Mouse (Mus musculus) embryonic facial prominence, embryonic 12.5 days (tissue): ENCODE data around the gene Med9. TPM values are rescaled to one million over a fixed set of nuclear protein-coding genes. Genes with fewer than 3 reads are reported as not detected.
A peak's percentile ranks its signal among the peaks of the same experiment; 100 is the strongest.

Source experiments
- ATAC-seq: fragments of 200-750 bp; cut with Nextera tagmentation; 2 replicates; pipeline ENCODE4 v1.8.0; 2017; ENCODE audit not compliant: insufficient number of reproducible peaks, insufficient read depth, low FRiP score, low TSS enrichment
- H3K27ac ChIP-seq: fragments of 300-500 bp; sonication (generic); 2 replicates; pipeline ENCODE4 v1.5.1; 2016; ENCODE audit warnings: mild to moderate bottlenecking
- H3K27me3 ChIP-seq: fragments of 300-500 bp; sonication (generic); 2 replicates; pipeline ENCODE4 v1.6.1; 2016; ENCODE audit warnings: mild to moderate bottlenecking, moderate library complexity
- H3K36me3 ChIP-seq: fragments of 300-500 bp; sonication (generic); 2 replicates; pipeline ENCODE4 v1.6.1; 2016; ENCODE audit warnings: mild to moderate bottlenecking
- H3K4me1 ChIP-seq: fragments of 300-500 bp; sonication (generic); 2 replicates; pipeline ENCODE4 v1.6.1; 2016
- H3K4me2 ChIP-seq: fragments of 300-500 bp; sonication (generic); replicated peaks from 2 replicates; pipeline ENCODE4 v1.6.1; 2016; ENCODE audit warnings: mild to moderate bottlenecking, moderate library complexity
- H3K4me3 ChIP-seq: fragments of 300-500 bp; sonication (generic); 2 replicates; pipeline ENCODE4 v1.5.1; 2016; ENCODE audit warnings: mild to moderate bottlenecking
- H3K9ac ChIP-seq: fragments of 300-500 bp; sonication (generic); 2 replicates; pipeline ENCODE4 v1.6.1; 2016; ENCODE audit warnings: mild to moderate bottlenecking, moderate library complexity
- H3K9me3 ChIP-seq: fragments of 300-500 bp; sonication (generic); 2 replicates; pipeline ENCODE4 v1.6.1; 2016; ENCODE audit warnings: mild to moderate bottlenecking, moderate library complexity
- WGBS: fragments of 180-500 bp; shearing (Covaris S2); methylation state at CpG from one replicate; pipeline ENCODE4 v1.1.7; 2016; 5-methylcytosine and 5-hydroxymethylcytosine counted together
- polyA plus RNA-seq: library from polyadenylated mRNA; unstranded; fragments of >200 nt; fragmentation: Nextera tagmentation; extraction: Ambion mirVana; gene quantifications from 2 replicates; pipeline ENCODE4 v1.2.1, GENCODE M21; 2016

The Med9 gene
- polyA plus RNA-seq, 1 experiment from 2014 or later: 38.9 TPM

GRCm38 (mm10) chr11:59952892-59953291 lies 4.9 kb downstream of the Med9 start:
- Histone ChIP-seq H3K4me3 (no peak overlapping the region), H3K27ac (no peak overlapping the region), H3K27me3 (no peaks in the 10 kb centered on the region), H3K9me3 (no peaks in the 10 kb centered on the region), H3K4me1 (peaks cover 12% of the 10 kb centered on the region; the same call in 1 of the 2 replicates), H3K4me2 (no peak overlapping the region), H3K36me3 (peaks cover 8% of the 10 kb centered on the region; the same call in 1 of the 2 replicates), H3K9ac (no peak overlapping the region)
- ATAC-seq: no peak
- WGBS: 77% methylated on average over 14 of the region's 14 CpGs

GRCm38 (mm10) chr11:59956749-59957148 lies 8.7 kb downstream of the Med9 start:
- Histone ChIP-seq H3K4me3 (no peak overlapping the region), H3K27ac (no peak overlapping the region), H3K4me1 (peaks cover 27% of the 10 kb centered on the region), H3K4me2 (no peak overlapping the region), H3K9me3 (no peaks in the 10 kb centered on the region), H3K27me3 (no peaks in the 10 kb centered on the region), H3K9ac (no peak overlapping the region), H3K36me3 (peaks cover 15% of the 10 kb centered on the region; the same call in 1 of the 2 replicates)
- no peak for ATAC-seq
- 47% methylated on average over 6 of the region's 6 CpGs for WGBS

GRCm38 (mm10) chr11:59959453-59959852 lies 11.4 kb downstream of the Med9 start:
- WGBS: 78% methylated on average over 4 of the region's 4 CpGs
- no peak overlapping the region for H3K9ac ChIP-seq
- peaks cover 24% of the 10 kb centered on the region for H3K27me3 ChIP-seq
- H3K4me2 ChIP-seq: no peak overlapping the region
- no peak for ATAC-seq
- H3K4me3 ChIP-seq: no peak overlapping the region
- H3K4me1 ChIP-seq: peaks cover 41% of the 10 kb centered on the region
- no peaks in the 10 kb centered on the region for H3K9me3 ChIP-seq
- H3K36me3 ChIP-seq: peaks cover 15% of the 10 kb centered on the region; the same call in 1 of the 2 replicates
- no peak overlapping the region for H3K27ac ChIP-seq

GRCm38 (mm10) chr11:59960476-59961337 lies 12.7 kb downstream of the Med9 start:
- 51% methylated on average over 20 of the region's 20 CpGs for WGBS
- Histone ChIP-seq H3K9ac (no peak overlapping the region), H3K4me2 (peak overlapping the region; percentile 25; the same call in 1 of the 2 replicates), H3K4me3 (no peak overlapping the region), H3K27ac (peak overlapping the region; percentile 80), H3K27me3 (peaks cover 29% of the 10 kb centered on the region), H3K4me1 (peaks cover 54% of the 10 kb centered on the region), H3K36me3 (peaks cover 15% of the 10 kb centered on the region; the same call in 1 of the 2 replicates), H3K9me3 (no peaks in the 10 kb centered on the region)
- peak; percentile 67; the same call in 1 of the 2 replicates for ATAC-seq

GRCm38 (mm10) chr11:59961338-59961875 lies 13.4 kb downstream of the Med9 start:
- Histone ChIP-seq H3K27ac (peak overlapping the region; percentile 80), H3K9me3 (no peaks in the 10 kb centered on the region), H3K4me1 (peaks cover 54% of the 10 kb centered on the region), H3K4me3 (no peak overlapping the region), H3K4me2 (no peak overlapping the region), H3K27me3 (peaks cover 29% of the 10 kb centered on the region), H3K9ac (no peak overlapping the region), H3K36me3 (peaks cover 11% of the 10 kb centered on the region; the same call in 1 of the 2 replicates)
- no peak for ATAC-seq
- WGBS: 60% methylated on average over 9 of the region's 9 CpGs

- no peak overlapping the region for H3K4me2 ChIP-seq
- H3K9ac ChIP-seq: no peak overlapping the region
- no peaks in the 10 kb centered on the region for H3K9me3 ChIP-seq
- ATAC-seq: no peak
- no peak overlapping the region for H3K4me3 ChIP-seq
- H3K4me1 ChIP-seq: peaks cover 49% of the 10 kb centered on the region
- 0 out of 2 replicates have a peak, but pooled peaks cover 7% of the 10 kb centered on the region for H3K36me3 ChIP-seq
- no peak overlapping the region for H3K27ac ChIP-seq
- WGBS: 60% methylated on average over 3 of the region's 3 CpGs
- H3K27me3 ChIP-seq: peaks cover 29% of the 10 kb centered on the region
Measured at GRCm38 (mm10) chr11:59962590-59962989, 14.6 kb downstream of the Med9 start.

- no peak overlapping the region for H3K27ac ChIP-seq
- H3K9ac ChIP-seq: peak overlapping the region; percentile 63; the same call in 1 of the 2 replicates
- 7% methylated on average over 34 of the region's 34 CpGs for WGBS
- peak overlapping the region; percentile 43 for H3K4me3 ChIP-seq
- peaks cover 29% of the 10 kb centered on the region for H3K27me3 ChIP-seq
- no peaks in the 10 kb centered on the region for H3K9me3 ChIP-seq
- H3K4me1 ChIP-seq: peaks cover 49% of the 10 kb centered on the region
- ATAC-seq: no peak
- 0 out of 2 replicates have a peak, but pooled peaks cover 7% of the 10 kb centered on the region for H3K36me3 ChIP-seq
- H3K4me2 ChIP-seq: peak overlapping the region; percentile 87
Measured at GRCm38 (mm10) chr11:59963364-59964162, 15.6 kb downstream of the Med9 start.

GRCm38 (mm10) chr11:59964163-59964758 lies 16.3 kb downstream of the Med9 start:
- WGBS: 3% methylated on average over 33 of the region's 33 CpGs
- peaks cover 29% of the 10 kb centered on the region for H3K27me3 ChIP-seq

GRCm38 (mm10) chr11:59964818-59965217 lies 16.8 kb downstream of the Med9 start, which contains the start of gene Rasd1:
Rasd1 (minus strand) TSS chr11:59964944.
- H3K9me3 ChIP-seq: no peaks in the 10 kb centered on the region
- H3K4me1 ChIP-seq: peaks cover 46% of the 10 kb centered on the region
- H3K27ac ChIP-seq: no peak within 1 kb of the TSS
- H3K27me3 ChIP-seq: peaks cover 29% of the 10 kb centered on the region
- peak within 1 kb of the TSS; percentile 87 for H3K4me2 ChIP-seq
- 1% methylated on average over 28 of the region's 28 CpGs for WGBS
- ATAC-seq: peak; percentile 70; the same call in 1 of the 2 replicates
- 0 out of 2 replicates have a peak, but pooled peaks cover 7% of the 10 kb centered on the region for H3K36me3 ChIP-seq
- peak within 1 kb of the TSS; percentile 43 for H3K4me3 ChIP-seq
- peak within 1 kb of the TSS; percentile 63 for H3K9ac ChIP-seq

More at GRCm38 (mm10) chr11:59964163-59964758, 16.3 kb downstream of the Med9 start:
- no peak overlapping the region for H3K27ac ChIP-seq
- H3K9me3 ChIP-seq: no peaks in the 10 kb centered on the region
- 0 out of 2 replicates have a peak, but pooled peaks cover 7% of the 10 kb centered on the region for H3K36me3 ChIP-seq
- ATAC-seq: no peak
- peak overlapping the region; percentile 43 for H3K4me3 ChIP-seq
- peak overlapping the region; percentile 63 for H3K9ac ChIP-seq
- H3K4me1 ChIP-seq: peaks cover 49% of the 10 kb centered on the region
- peak overlapping the region; percentile 87 for H3K4me2 ChIP-seq

GRCm38 (mm10) chr11:59965227-59966101 lies 17.5 kb downstream of the Med9 start:
- H3K9me3 ChIP-seq: no peaks in the 10 kb centered on the region
- H3K4me1 ChIP-seq: peaks cover 40% of the 10 kb centered on the region
- ATAC-seq: peak; percentile 50
- H3K27me3 ChIP-seq: peaks cover 29% of the 10 kb centered on the region
- H3K4me2 ChIP-seq: peak overlapping the region; percentile 87
- peak overlapping the region; percentile 43 for H3K4me3 ChIP-seq
- 0 out of 2 replicates have a peak, but pooled peaks cover 7% of the 10 kb centered on the region for H3K36me3 ChIP-seq
- H3K9ac ChIP-seq: peak overlapping the region; percentile 63
- WGBS: 26% methylated on average over 25 of the region's 25 CpGs
- no peak overlapping the region for H3K27ac ChIP-seq
